Mouse (Mus musculus) small intestine, adult 2 months (tissue): ENCODE measurements around the gene Larp4. TPM values are rescaled to one million over a fixed set of nuclear protein-coding genes. Genes with fewer than 3 reads are reported as not detected.
"Not testable (repeated sequence)": the region's sequence is repeated elsewhere in the genome, so short reads cannot be mapped to it uniquely, and the experiment has no call there.

Source experiments
- H3K27ac ChIP-seq: fragments of 200-500 bp; 2 replicates; pipeline ENCODE4 v1.5.1; 2012; ENCODE audit warnings: low read depth, low read length, control low read depth, inconsistent platforms; ENCODE audit not compliant: insufficient read depth
- H3K27me3 ChIP-seq: fragments of 200-500 bp; 2 replicates; pipeline ENCODE4 v1.6.1; 2012; ENCODE audit warnings: mild to moderate bottlenecking, moderate library complexity, low read length, inconsistent platforms; ENCODE audit not compliant: control insufficient read depth, insufficient read depth
- H3K36me3 ChIP-seq: fragments of 200-500 bp; 2 replicates; pipeline ENCODE4 v1.6.1; 2012; ENCODE audit warnings: mild to moderate bottlenecking, low read length, control low read depth, inconsistent platforms; ENCODE audit not compliant: control insufficient read depth, insufficient read depth
- H3K4me1 ChIP-seq: fragments of 200-500 bp; 2 replicates; pipeline ENCODE4 v1.6.1; 2012; ENCODE audit warnings: low read length, inconsistent platforms, mixed read lengths; ENCODE audit not compliant: control insufficient read depth, insufficient read depth, insufficient read length
- H3K4me3 ChIP-seq: fragments of 200-500 bp; 2 replicates; pipeline ENCODE4 v1.5.1; 2012; ENCODE audit warnings: low read depth, mild to moderate bottlenecking, control low read depth, inconsistent platforms, low read length, moderate library complexity
- CTCF ChIP-seq: fragments of 200-500 bp; IDR thresholded peaks from 2 replicates; pipeline ENCODE4 v1.5.1; 2012; ENCODE audit warnings: low read depth, mild to moderate bottlenecking, control low read depth, inconsistent platforms, low read length, moderate library complexity, mixed read lengths; ENCODE audit not compliant: insufficient replicate concordance, insufficient read length; ENCODE audit errors: extremely low read depth
- POLR2A ChIP-seq: fragments of 200-500 bp; IDR thresholded peaks from 2 replicates; pipeline ENCODE4 v1.6.1; 2012; ENCODE audit warnings: low read depth, mild to moderate bottlenecking, control low read depth, inconsistent platforms, low read length, moderate library complexity
- WGBS: fragments of 180-500 bp; shearing (Covaris S2); methylation state at CpG from one replicate; pipeline ENCODE4 v1.1.7; 2018; 5-methylcytosine and 5-hydroxymethylcytosine counted together
- polyA plus RNA-seq: library from polyadenylated mRNA; depleted of rRNA; stranded (reverse); fragments of >200 nt; gene quantifications from 2 replicates; pipeline ENCODE4 v1.2.3, GENCODE M21; 2012; rRNA removed

The Larp4 gene
- polyA plus RNA-seq, result 25.9 and 30.7 TPM in 2 replicates

- 88% methylated on average over 6 of the region's 6 CpGs for WGBS
- not testable (repeated sequence) for H3K36me3 ChIP-seq, H3K27ac ChIP-seq
Observed at GRCm38 (mm10) chr15:99969765-99970164, at the start of gene Larp4. Gene Larp4, plus strand, starts transcription at chr15:99970065.

DNA sequence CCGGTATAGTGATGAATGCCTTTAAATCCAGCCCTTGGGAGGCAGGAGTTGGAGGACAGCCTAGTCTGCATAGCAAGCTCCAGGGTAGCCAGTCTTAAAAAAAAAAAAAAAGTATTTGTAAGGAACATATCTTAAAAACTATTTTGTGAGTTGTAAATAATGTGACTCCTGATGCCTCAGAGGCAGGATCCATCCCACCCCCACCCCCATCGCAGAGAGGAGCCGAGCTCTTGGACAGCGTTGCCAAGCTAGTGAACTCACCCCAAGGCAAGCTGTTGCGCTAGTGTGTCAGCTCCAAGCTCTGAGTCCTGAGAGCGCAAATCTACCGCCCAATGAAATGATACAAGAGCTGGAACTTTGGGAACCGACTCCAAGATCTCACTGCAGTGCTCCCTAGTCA is 38.6 kb upstream of the Larp4 start:
- Histone ChIP-seq H3K27me3 (no peaks in the 10 kb centered on the region), H3K36me3 (no peaks in the 10 kb centered on the region), H3K4me1 (no peaks in the 10 kb centered on the region), H3K4me3 (no peak overlapping the region), H3K27ac (no peak overlapping the region)
- TF ChIP-seq POLR2A, result no peak
- no peak for TF ChIP-seq CTCF
- 84% methylated on average over 8 of the region's 8 CpGs for WGBS

More at GRCm38 (mm10) chr15:99969765-99970164, at the start of gene Larp4:
- not testable (repeated sequence) for H3K27me3 ChIP-seq, H3K4me3 ChIP-seq
- peaks cover 11% of the 10 kb centered on the region for H3K4me1 ChIP-seq

- Histone ChIP-seq H3K27ac (no peak overlapping the region), H3K27me3 (no peaks in the 10 kb centered on the region), H3K4me3 (no peak overlapping the region), H3K36me3 (no peaks in the 10 kb centered on the region), H3K4me1 (no peaks in the 10 kb centered on the region)
- WGBS, result 29% methylated on average over 1 of the region's 1 CpGs
- no peak for TF ChIP-seq CTCF
- no peak for TF ChIP-seq POLR2A
Observed at GRCm38 (mm10) chr15:99934501-99934900, 35.4 kb upstream of the Larp4 start.

GRCm38 (mm10) chr15:99936659-99937058 is 33.2 kb upstream of the Larp4 start:
- no peak overlapping the region for H3K4me3 ChIP-seq
- H3K27ac ChIP-seq, result no peak overlapping the region
- H3K27me3 ChIP-seq, result no peaks in the 10 kb centered on the region
- H3K36me3 ChIP-seq, result no peaks in the 10 kb centered on the region
- WGBS, result 97% methylated on average over 3 of the region's 3 CpGs
- TF ChIP-seq CTCF (no peak), POLR2A (no peak)
- no peaks in the 10 kb centered on the region for H3K4me1 ChIP-seq

- Histone ChIP-seq H3K4me1 (no peaks in the 10 kb centered on the region), H3K4me3 (no peak overlapping the region), H3K27ac (no peak overlapping the region), H3K36me3 (no peaks in the 10 kb centered on the region), H3K27me3 (no peaks in the 10 kb centered on the region)
- TF ChIP-seq POLR2A, result no peak
- TF ChIP-seq CTCF, result no peak
- WGBS, result 84% methylated on average over 8 of the region's 8 CpGs
Observed at GRCm38 (mm10) chr15:99937841-99938240, 32.0 kb upstream of the Larp4 start.

GRCm38 (mm10) chr15:99940426-99940825 is 29.4 kb upstream of the Larp4 start:
- 65% methylated on average over 2 of the region's 2 CpGs for WGBS
- Histone ChIP-seq H3K27me3 (no peaks in the 10 kb centered on the region), H3K27ac (no peak overlapping the region), H3K36me3 (no peaks in the 10 kb centered on the region), H3K4me3 (no peak overlapping the region), H3K4me1 (no peaks in the 10 kb centered on the region)
- no peak for TF ChIP-seq POLR2A
- no peak for TF ChIP-seq CTCF

DNA sequence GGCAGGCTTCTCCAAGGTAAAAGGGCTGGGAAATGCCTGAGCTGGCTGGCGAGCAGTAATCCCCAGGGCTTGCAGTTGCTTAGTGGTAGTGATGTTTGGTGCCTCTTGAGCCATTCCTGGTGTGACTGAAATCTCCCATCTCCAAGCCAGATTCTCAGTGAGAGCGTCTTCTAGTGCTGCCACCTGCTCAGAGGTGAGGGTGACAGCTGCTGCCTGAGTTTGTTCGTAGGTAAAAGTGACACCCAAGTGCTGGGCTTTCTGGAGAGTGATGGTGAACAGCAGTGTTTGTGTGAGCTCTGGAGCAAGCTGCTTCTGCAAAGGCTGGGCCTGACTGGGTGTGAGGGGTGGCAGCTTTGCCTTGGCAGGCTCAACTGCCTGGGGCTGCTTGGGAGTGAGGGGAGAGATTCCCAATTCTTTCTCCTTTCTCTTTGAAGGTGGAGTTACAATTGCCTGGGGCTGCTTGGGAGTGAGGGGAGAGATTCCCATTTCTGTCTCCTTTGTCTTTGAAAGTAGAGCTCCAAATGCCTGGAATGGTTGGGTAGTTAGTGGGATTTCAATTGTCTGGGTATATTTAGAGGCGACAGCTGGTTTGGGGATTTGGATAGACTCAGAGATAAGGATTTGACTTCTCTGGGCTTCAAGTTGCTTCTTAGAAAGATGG is 28.8 kb upstream of the Larp4 start:
- Histone ChIP-seq H3K27ac (no peak overlapping the region), H3K36me3 (no peaks in the 10 kb centered on the region), H3K27me3 (no peaks in the 10 kb centered on the region), H3K4me1 (no peaks in the 10 kb centered on the region), H3K4me3 (no peak overlapping the region)
- WGBS, result 92% methylated on average over 4 of the region's 4 CpGs
- TF ChIP-seq CTCF (no peak), POLR2A (no peak)

DNA sequence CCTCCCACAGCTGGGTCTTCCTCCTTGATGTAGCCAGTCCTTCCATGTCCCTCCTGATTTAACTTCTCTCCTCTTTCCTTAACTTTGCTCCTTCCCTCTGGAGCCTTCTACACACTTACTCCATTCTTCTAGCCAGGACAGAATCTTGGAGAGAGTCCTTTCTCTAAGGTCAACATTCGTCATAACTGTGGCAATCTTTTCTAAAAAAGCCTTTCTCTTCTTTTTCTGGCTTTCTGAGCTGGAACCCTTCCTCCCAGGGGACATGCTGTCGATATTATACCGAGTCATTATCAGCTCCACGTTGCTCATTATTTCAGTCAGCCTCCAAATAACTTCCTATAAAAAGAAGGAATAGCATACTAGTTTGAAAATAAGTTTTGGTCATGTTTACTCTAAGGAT is 14.5 kb upstream of the Larp4 start:
- Histone ChIP-seq H3K36me3 (no peaks in the 10 kb centered on the region), H3K27ac (no peak overlapping the region), H3K4me3 (no peak overlapping the region), H3K4me1 (no peaks in the 10 kb centered on the region), H3K27me3 (no peaks in the 10 kb centered on the region)
- 72% methylated on average over 4 of the region's 4 CpGs for WGBS
- TF ChIP-seq CTCF (no peak), POLR2A (no peak)
